Mouse (Mus musculus): ENCODE data around the gene Tnip3.

GRCm38 (mm10) chr6:65584870-65585332 is 59.8 kb downstream of the Tnip3 start:
- TF ChIP-seq CTCF (IDR thresholded peaks at IDR 0.05; ENCODE audit: low read depth, low read length) (no peak), POLR2A (IDR thresholded peaks at IDR 0.05; ENCODE audit: insufficient read depth, low read length) (no peak), EP300 (IDR thresholded peaks at IDR 0.05; ENCODE audit: insufficient read depth, low read depth, low read length) (no peak)
